Comparison of ENCODE assay signal across 10 mouse cellular contexts in genomic region chr1:92849938-92850574, GRCm38 (mm10). TPM values are rescaled to one million over a fixed set of nuclear protein-coding genes. Genes with fewer than 3 reads are reported as not detected.
DNase-seq lines count a peak whose midpoint lies in the region; ATAC-seq and TF ChIP-seq lines count a peak whose summit lies in the region.
"Had no signal": no experiment of that assay in that cellular context is flagged by ENCODE, and none has a peak within 500 bp of the region (broad histone marks: within the 10 kb centered on the region; RNA-seq: fewer than 3 reads in every experiment).

No protein-coding gene starts in this region.

- 0 out of 2 replicates have a peak overlapping the region, but pooled peaks have one; percentile 2 for H3K4me2 ChIP-seq in heart, embryonic 16.5 days (ENCODE audit: low read depth, low read length)
- peak overlapping the region; percentile 59 for H3K4me2 ChIP-seq in forebrain, embryonic 12.5 days
- peak overlapping the region; percentile 43 for H3K4me2 ChIP-seq in intestine, postnatal 0 days (replicated peaks; ENCODE audit: low read depth)
- H3K4me2 ChIP-seq in neural tube, embryonic 14.5 days (ENCODE audit: low read depth, low read length): peak overlapping the region; percentile 70
- H3K4me2 ChIP-seq in kidney, embryonic 15.5 days: no peak overlapping the region

- no peak for TF ChIP-seq CTCF in intestine, postnatal 0 days (IDR thresholded peaks at IDR 0.05; ENCODE audit: low read depth)

- peaks cover 2% of the 10 kb centered on the region; the same call in 1 of the 2 replicates for H3K36me3 ChIP-seq in heart, embryonic 16.5 days (ENCODE audit: control insufficient read depth, insufficient read depth)
- H3K36me3 ChIP-seq in forebrain, embryonic 12.5 days (replicated peaks): peaks cover 60% of the 10 kb centered on the region
- 0 out of 2 replicates have a peak, but pooled peaks cover 3% of the 10 kb centered on the region for H3K36me3 ChIP-seq in intestine, postnatal 0 days (ENCODE audit: control insufficient read depth, insufficient read depth)
- peaks cover 17% of the 10 kb centered on the region for H3K36me3 ChIP-seq in neural tube, embryonic 14.5 days (ENCODE audit: control insufficient read depth, insufficient read depth, low read length)
- H3K36me3 ChIP-seq in kidney, embryonic 15.5 days: peaks cover 15% of the 10 kb centered on the region

- no peak for ATAC-seq in heart, embryonic 16.5 days (replicated peaks; ENCODE audit: extremely low read depth, insufficient read depth, low FRiP score)
- no peak for ATAC-seq in forebrain, embryonic 12.5 days (ENCODE audit: low FRiP score)
- no peak for ATAC-seq in intestine, postnatal 0 days
- no peak for ATAC-seq in neural tube, embryonic 14.5 days (ENCODE audit: low read depth)
- ATAC-seq in kidney, embryonic 15.5 days (replicated peaks; ENCODE audit: low FRiP score): no peak

- H3K27ac ChIP-seq in heart, embryonic 16.5 days (ENCODE audit: low read length): no peak overlapping the region
- peak overlapping the region; percentile 38; the same call in 1 of the 2 replicates for H3K27ac ChIP-seq in forebrain, embryonic 12.5 days
- H3K27ac ChIP-seq in intestine, postnatal 0 days (ENCODE audit: low read depth, low read length): no peak overlapping the region
- peak overlapping the region; percentile 22 for H3K27ac ChIP-seq in neural tube, embryonic 14.5 days (ENCODE audit: low read depth, low read length)
- no peak overlapping the region for H3K27ac ChIP-seq in kidney, embryonic 15.5 days

- H3K9me3 ChIP-seq in heart, embryonic 16.5 days (replicated peaks; ENCODE audit: control insufficient read depth, low read length): no peaks in the 10 kb centered on the region
- H3K9me3 ChIP-seq in forebrain, embryonic 12.5 days: no peaks in the 10 kb centered on the region
- no peaks in the 10 kb centered on the region for H3K9me3 ChIP-seq in intestine, postnatal 0 days (ENCODE audit: control insufficient read depth)
- no peaks in the 10 kb centered on the region for H3K9me3 ChIP-seq in neural tube, embryonic 14.5 days (ENCODE audit: control insufficient read depth, low read length)
- H3K9me3 ChIP-seq in kidney, embryonic 15.5 days (replicated peaks): no peaks in the 10 kb centered on the region

- no peak overlapping the region for H3K4me3 ChIP-seq in heart, embryonic 16.5 days (ENCODE audit: low read length)
- peak overlapping the region; percentile 40 for H3K4me3 ChIP-seq in forebrain, embryonic 12.5 days (replicated peaks)
- no peak overlapping the region for H3K4me3 ChIP-seq in intestine, postnatal 0 days (ENCODE audit: low read depth, low read length)
- peak overlapping the region; percentile 39 for H3K4me3 ChIP-seq in neural tube, embryonic 14.5 days (ENCODE audit: low read depth, low read length)
- H3K4me3 ChIP-seq in kidney, embryonic 15.5 days (replicated peaks): no peak overlapping the region
- H3K4me3 ChIP-seq: erythroblast, embryonic 14.5 days had no signal

- intact Hi-C loops in heart, postnatal 25 days (cut with DNase I): no loop called here

- no peak overlapping the region for H3K9ac ChIP-seq in heart, embryonic 16.5 days (ENCODE audit: low read length)
- 0 out of 2 replicates have a peak overlapping the region, but pooled peaks have one; percentile 12 for H3K9ac ChIP-seq in forebrain, embryonic 12.5 days
- H3K9ac ChIP-seq in intestine, postnatal 0 days (ENCODE audit: low read depth, low read length): no peak overlapping the region
- H3K9ac ChIP-seq in neural tube, embryonic 14.5 days (replicated peaks; ENCODE audit: low read depth, low read length): peak overlapping the region; percentile 61
- no peak overlapping the region for H3K9ac ChIP-seq in kidney, embryonic 15.5 days

- WGBS in heart, embryonic 16.5 days: 67% methylated on average over 13 of the region's 13 CpGs
- WGBS in forebrain, embryonic 12.5 days: 53% methylated on average over 13 of the region's 13 CpGs
- 42% methylated on average over 13 of the region's 13 CpGs for WGBS in intestine, postnatal 0 days
- WGBS in neural tube, embryonic 14.5 days: 62% methylated on average over 13 of the region's 13 CpGs
- WGBS in kidney, embryonic 15.5 days: 38% methylated on average over 13 of the region's 13 CpGs

- H3K27me3 ChIP-seq in heart, embryonic 16.5 days (ENCODE audit: control insufficient read depth, insufficient read depth, low read length): no peaks in the 10 kb centered on the region
- no peaks in the 10 kb centered on the region for H3K27me3 ChIP-seq in forebrain, embryonic 12.5 days
- H3K27me3 ChIP-seq in intestine, postnatal 0 days (replicated peaks; ENCODE audit: control insufficient read depth, insufficient read depth, low read length): peaks cover 5% of the 10 kb centered on the region; the same call in 1 of the 2 replicates
- H3K27me3 ChIP-seq in neural tube, embryonic 14.5 days (ENCODE audit: control insufficient read depth, insufficient read depth, low read length): no peaks in the 10 kb centered on the region
- H3K27me3 ChIP-seq in kidney, embryonic 15.5 days: peaks cover 4% of the 10 kb centered on the region; the same call in 1 of the 2 replicates

- no peak for DNase-seq in heart, postnatal 25 days (ENCODE audit: low spot score)
- DNase-seq in natural killer cell, adult 2 months (ENCODE audit: low spot score in 2 of 2): no peak
- DNase-seq in left cerebral cortex, adult 8-10 months (ENCODE audit: low spot score in 2 of 2): no peak

- H3K4me1 ChIP-seq in heart, embryonic 16.5 days (ENCODE audit: control insufficient read depth, insufficient read depth, low read length): peaks cover 41% of the 10 kb centered on the region
- H3K4me1 ChIP-seq in forebrain, embryonic 12.5 days: peaks cover 61% of the 10 kb centered on the region
- no peaks in the 10 kb centered on the region for H3K4me1 ChIP-seq in intestine, postnatal 0 days (replicated peaks; ENCODE audit: control insufficient read depth, insufficient read depth, low read length)
- peaks cover 14% of the 10 kb centered on the region for H3K4me1 ChIP-seq in neural tube, embryonic 14.5 days (ENCODE audit: control insufficient read depth, insufficient read depth, low read length)
- peaks cover 53% of the 10 kb centered on the region for H3K4me1 ChIP-seq in kidney, embryonic 15.5 days

RNA-seq across cellular contexts. Expression of gene Gpc1, which starts 18.6 kb away (rescaled TPM):
- polyA plus RNA-seq in heart, embryonic 16.5 days (2015; fragmentation: Nextera tagmentation; extraction: Ambion mirVana): 68.0 and 70.4 TPM in 2 replicates
- 100 to 1,000 TPM; 366 to 368 TPM for total RNA-seq in heart, postnatal 25 days (2021)
- polyA plus RNA-seq in forebrain, embryonic 12.5 days (2016; fragmentation: Nextera tagmentation; extraction: Ambion mirVana): 124 and 160 TPM in 2 replicates
- polyA plus RNA-seq in intestine, postnatal 0 days (2015; fragmentation: Nextera tagmentation; extraction: Ambion mirVana): 8.1 and 8.5 TPM in 2 replicates
- 58.5 and 65.7 TPM in 2 replicates for polyA plus RNA-seq in neural tube, embryonic 14.5 days (2014; fragmentation: Nextera tagmentation; extraction: Ambion mirVana)
- polyA plus RNA-seq in kidney, embryonic 15.5 days (2015; fragmentation: Nextera tagmentation; extraction: Ambion mirVana): 60.0 and 60.2 TPM in 2 replicates
- 10 to 100 TPM; 78.8 to 86.2 (median 83.5) TPM for total RNA-seq in left cerebral cortex, adult 8-10 months (2022)

RNA-seq across cellular contexts. Expression of gene Ankmy1, which starts 52.6 kb away (rescaled TPM):
- 0.44 and 0.67 TPM in 2 replicates for polyA plus RNA-seq in heart, embryonic 16.5 days (2015; fragmentation: Nextera tagmentation; extraction: Ambion mirVana)
- total RNA-seq in heart, postnatal 25 days (2021): not detected
- 0.81 and 1.1 TPM in 2 replicates for polyA plus RNA-seq in forebrain, embryonic 12.5 days (2016; fragmentation: Nextera tagmentation; extraction: Ambion mirVana)
- 0.12 TPM in 1 of 2 replicates, not detected in the other for polyA plus RNA-seq in intestine, postnatal 0 days (2015; fragmentation: Nextera tagmentation; extraction: Ambion mirVana)
- polyA plus RNA-seq in neural tube, embryonic 14.5 days (2014; fragmentation: Nextera tagmentation; extraction: Ambion mirVana): 1.1 and 4.6 TPM in 2 replicates
- 0.43 and 0.54 TPM in 2 replicates for polyA plus RNA-seq in kidney, embryonic 15.5 days (2015; fragmentation: Nextera tagmentation; extraction: Ambion mirVana)
- total RNA-seq in left cerebral cortex, adult 8-10 months (2022): under 1 TPM; 0.19 to 0.65 (median 0.26) TPM
- polyA plus RNA-seq: erythroblast, embryonic 14.5 days; liver, adult 2 months had no signal

RNA-seq across cellular contexts. Expression of gene Dusp28, which starts 56.7 kb away (rescaled TPM):
- 16.6 and 18.5 TPM in 2 replicates for polyA plus RNA-seq in heart, embryonic 16.5 days (2015; fragmentation: Nextera tagmentation; extraction: Ambion mirVana)
- 10 to 100 TPM; 11.9 to 13.2 TPM for total RNA-seq in heart, postnatal 25 days (2021)
- 14.1 and 15.1 TPM in 2 replicates for polyA plus RNA-seq in forebrain, embryonic 12.5 days (2016; fragmentation: Nextera tagmentation; extraction: Ambion mirVana)
- polyA plus RNA-seq in intestine, postnatal 0 days (2015; fragmentation: Nextera tagmentation; extraction: Ambion mirVana): 18.8 and 19.2 TPM in 2 replicates
- 15.9 and 18.0 TPM in 2 replicates for polyA plus RNA-seq in neural tube, embryonic 14.5 days (2014; fragmentation: Nextera tagmentation; extraction: Ambion mirVana)
- polyA plus RNA-seq in kidney, embryonic 15.5 days (2015; fragmentation: Nextera tagmentation; extraction: Ambion mirVana): 12.2 and 14.7 TPM in 2 replicates
- total RNA-seq in left cerebral cortex, adult 8-10 months (2022): 10 to 100 TPM; 17.0 to 17.7 (median 17.2) TPM

Comparison
In these comparisons a context has a peak if more than half of its experiments do, and no peak if none do; other contexts are left out.
1. H3K27ac ChIP-seq: peak in forebrain, embryonic 12.5 days (single experiment) and neural tube, embryonic 14.5 days (single experiment); none in heart, embryonic 16.5 days (single experiment), intestine, postnatal 0 days (single experiment) and kidney, embryonic 15.5 days (single experiment).
2. H3K4me3 ChIP-seq: peak in forebrain, embryonic 12.5 days (single experiment) and neural tube, embryonic 14.5 days (single experiment); none in heart, embryonic 16.5 days (single experiment), intestine, postnatal 0 days (single experiment) and kidney, embryonic 15.5 days (single experiment).
3. H3K9ac ChIP-seq: peak in forebrain, embryonic 12.5 days (single experiment) and neural tube, embryonic 14.5 days (single experiment); none in heart, embryonic 16.5 days (single experiment), intestine, postnatal 0 days (single experiment) and kidney, embryonic 15.5 days (single experiment).